Mouse (Mus musculus) MEL (cell line): ENCODE results near the gene Herc1.

Experiments
- CTCF ChIP-seq, 3 experiments: IDR thresholded peaks in 2 of 3; conservative IDR thresholded peaks in 1 of 3; 2 replicates each; pipeline ENCODE4 v1.5.1; 2011 to 2012; ENCODE audit warnings: low read length in 3 of 3, low read depth in 2 of 3, mild to moderate bottlenecking in 2 of 3, improper control_type of control experiment in 1 of 3, inconsistent platforms in 1 of 3, mixed read lengths in 1 of 3, moderate library complexity in 1 of 3; ENCODE audit not compliant: control insufficient read depth in 1 of 3, insufficient read depth in 1 of 3, poor library complexity in 1 of 3, severe bottlenecking in 1 of 3
- GATA1 ChIP-seq: IDR thresholded peaks from 2 replicates; pipeline ENCODE4 v1.6.1; 2011; ENCODE audit warnings: low read depth, low read length, improper control_type of control experiment
- MAFK ChIP-seq: IDR thresholded peaks from 2 replicates; pipeline ENCODE4 v1.6.1; 2011; ENCODE audit warnings: low read depth, mild to moderate bottlenecking, low read length, improper control_type of control experiment, borderline replicate concordance
- MAX ChIP-seq: IDR thresholded peaks from 2 replicates; pipeline ENCODE4 v1.6.1; 2011; ENCODE audit warnings: low read length, improper control_type of control experiment
- POLR2A ChIP-seq, 2 experiments: IDR thresholded peaks; 2 replicates each; pipeline ENCODE4 v1.6.1; 2011 to 2012; ENCODE audit warnings: low read length in 2 of 2, mild to moderate bottlenecking in 2 of 2, control low read depth in 1 of 2, improper control_type of control experiment in 1 of 2, low read depth in 1 of 2, moderate library complexity in 1 of 2; ENCODE audit not compliant: control insufficient read depth in 1 of 2, insufficient read depth in 1 of 2, poor library complexity in 1 of 2
- RAD21 ChIP-seq: IDR thresholded peaks from 2 replicates; pipeline ENCODE4 v1.6.1; 2011; ENCODE audit warnings: mild to moderate bottlenecking, low read depth, low read length, improper control_type of control experiment
- RCOR1 ChIP-seq: IDR thresholded peaks from 2 replicates; pipeline ENCODE4 v1.6.1; 2012; ENCODE audit warnings: low read depth, mild to moderate bottlenecking, inconsistent platforms, low read length, improper control_type of control experiment
- SIN3A ChIP-seq: IDR thresholded peaks from 2 replicates; pipeline ENCODE4 v1.6.1; 2012; ENCODE audit warnings: low read length, improper control_type of control experiment, inconsistent platforms
- TAL1 ChIP-seq: IDR thresholded peaks from 2 replicates; pipeline ENCODE4 v1.6.1; 2012; ENCODE audit warnings: mild to moderate bottlenecking, inconsistent platforms, low read length, moderate library complexity, mixed read lengths
- TCF12 ChIP-seq: IDR thresholded peaks from 2 replicates; pipeline ENCODE4 v1.6.1; 2014; ENCODE audit warnings: low read depth, mild to moderate bottlenecking, inconsistent platforms, low read length, improper control_type of control experiment, moderate library complexity
- UBTF ChIP-seq: IDR thresholded peaks from 2 replicates; pipeline ENCODE4 v1.6.1; 2012; ENCODE audit warnings: low read depth, mild to moderate bottlenecking, inconsistent platforms, low read length, improper control_type of control experiment, moderate library complexity, borderline replicate concordance; ENCODE audit not compliant: insufficient read depth

DNA sequence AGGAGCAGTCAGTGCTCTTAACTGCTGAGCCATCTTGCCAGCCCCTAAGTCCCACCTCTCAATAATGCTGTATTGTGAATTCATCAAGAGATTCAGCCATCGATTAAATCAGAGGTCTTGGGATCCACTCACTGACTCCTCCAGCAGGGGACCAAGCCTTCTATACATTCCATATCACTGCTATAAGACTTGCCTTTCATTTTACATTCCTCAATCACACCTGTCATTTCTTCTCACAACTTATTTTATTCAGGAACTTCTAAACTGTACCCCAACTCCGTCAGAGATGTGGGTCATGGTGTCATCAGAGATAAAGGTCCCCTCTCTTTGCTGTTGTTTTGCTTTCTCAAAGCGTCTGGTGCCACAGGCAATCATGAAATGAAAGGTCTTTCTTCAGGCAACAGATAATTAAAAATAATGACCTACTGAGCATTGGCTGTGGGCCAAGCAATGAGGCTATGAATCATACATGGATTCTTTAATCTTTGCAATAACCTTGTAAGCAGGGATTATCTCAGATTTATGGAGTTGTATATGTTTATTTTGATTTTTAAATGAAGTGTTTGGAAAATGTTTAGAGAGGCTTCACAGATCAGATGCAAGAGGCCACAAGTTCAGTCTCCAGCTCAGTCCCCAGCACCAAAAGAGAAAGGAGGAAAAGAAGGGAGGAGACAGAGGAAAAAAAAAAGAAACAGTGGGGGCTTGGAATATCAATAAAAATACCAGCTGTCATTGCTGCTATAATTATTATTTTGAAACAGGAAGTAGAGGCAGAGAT is 12.1 kb upstream of the Herc1 start:
- TF ChIP-seq GATA1 (no peak; the same call in 1 of the 2 replicates), CTCF (IDR thresholded peaks at IDR 0.05 in 2 of 3, conservative IDR thresholded peaks at IDR 0.05 in 1 of 3; ENCODE audit: control insufficient read depth in 1 of 3, insufficient read depth in 1 of 3, low read depth in 2 of 3, low read length in 3 of 3, poor library complexity in 1 of 3, severe bottlenecking in 1 of 3) (no peak), POLR2A (IDR thresholded peaks at IDR 0.05; ENCODE audit: control insufficient read depth in 1 of 2, insufficient read depth in 1 of 2, low read depth in 1 of 2, low read length in 2 of 2, poor library complexity in 1 of 2) (no peak), TCF12 (no peak), MAX (no peak), UBTF (no peak), SIN3A (no peak), RAD21 (no peak), TAL1 (no peak), RCOR1 (peak; percentile 80), MAFK (no peak)
